Mouse (Mus musculus) myocyte (in vitro differentiated cells): ENCODE results near the gene Auts2.

Experiments used
- E2F4 ChIP-seq: IDR thresholded peaks from one replicate; pipeline ENCODE4 v1.6.1; 2011; ENCODE audit warnings: mild to moderate bottlenecking, control low read depth, moderate library complexity; ENCODE audit not compliant: insufficient read depth
- MAX ChIP-seq: IDR thresholded peaks from one replicate; pipeline ENCODE4 v1.6.1; 2011; ENCODE audit warnings: low read depth, mild to moderate bottlenecking, control low read depth
- MYOD1 ChIP-seq, 3 experiments: IDR thresholded peaks; one replicate each; pipeline ENCODE4 v1.6.1; 2011; ENCODE audit warnings: control low read depth in 2 of 3, low read depth in 2 of 3, mild to moderate bottlenecking in 2 of 3, moderate library complexity in 1 of 3; ENCODE audit not compliant: insufficient read length in 2 of 3, control insufficient read depth in 1 of 3
- MYOG ChIP-seq, 3 experiments: IDR thresholded peaks; one replicate each; pipeline ENCODE4 v1.6.1; 2011; ENCODE audit warnings: control low read depth in 2 of 3, low read depth in 2 of 3, mild to moderate bottlenecking in 2 of 3; ENCODE audit not compliant: insufficient read length in 2 of 3, control insufficient read depth in 1 of 3, insufficient read depth in 1 of 3
- POLR2A ChIP-seq: IDR thresholded peaks from one replicate; pipeline ENCODE4 v1.6.1; 2011; ENCODE audit warnings: low read depth, mild to moderate bottlenecking, control low read depth, moderate library complexity; ENCODE audit not compliant: insufficient read length
- REST ChIP-seq: IDR thresholded peaks from one replicate; pipeline ENCODE4 v1.6.1; 2011; ENCODE audit warnings: mild to moderate bottlenecking, control low read depth, moderate library complexity; ENCODE audit not compliant: insufficient read depth, insufficient read length
- SRF ChIP-seq: IDR thresholded peaks from one replicate; pipeline ENCODE4 v1.6.1; 2011; ENCODE audit warnings: low read depth; ENCODE audit not compliant: control insufficient read depth, insufficient read length
- TCF12 ChIP-seq: IDR thresholded peaks from one replicate; pipeline ENCODE4 v1.6.1; 2011; ENCODE audit warnings: mild to moderate bottlenecking, control low read depth; ENCODE audit not compliant: poor library complexity, insufficient read depth, severe bottlenecking
- TCF3 ChIP-seq: IDR thresholded peaks from one replicate; pipeline ENCODE4 v1.6.1; 2011; ENCODE audit warnings: low read depth, control low read depth; ENCODE audit not compliant: insufficient read length
- USF1 ChIP-seq: IDR thresholded peaks from one replicate; pipeline ENCODE4 v1.6.1; 2011; ENCODE audit warnings: low read depth, mild to moderate bottlenecking, control low read depth, moderate library complexity

GRCm38 (mm10) chr5:131774792-131775191 lies 768.4 kb downstream of the Auts2 start:
- TF ChIP-seq USF1 (no peak), REST (no peak), POLR2A (no peak), TCF12 (no peak), E2F4 (no peak), TCF3 (no peak), MAX (no peak), SRF (no peak), MYOG (IDR thresholded peaks at IDR 0.05; ENCODE audit: control insufficient read depth in 1 of 3, insufficient read depth in 1 of 3, insufficient read length in 2 of 3, low read depth in 2 of 3) (no peak), MYOD1 (IDR thresholded peaks at IDR 0.05; ENCODE audit: control insufficient read depth in 1 of 3, insufficient read length in 2 of 3, low read depth in 2 of 3) (no peak)
